Mouse (Mus musculus): ENCODE data around the gene Sox12. TPM values are rescaled to one million over a fixed set of nuclear protein-coding genes. Genes with fewer than 3 reads are reported as not detected.

Gene Sox12
- polyA plus RNA-seq, 1 experiment from 2014 or later: 15.8 TPM

- H3K27ac ChIP-seq (ENCODE audit: low read length): no peak overlapping the region
- H3K9ac ChIP-seq (replicated peaks; ENCODE audit: low read depth, low read length): no peak overlapping the region
Observed at GRCm38 (mm10) chr2:152393225-152394017, 4.4 kb downstream of the Sox12 start.

GRCm38 (mm10) chr2:152392786-152393185 lies 5.1 kb downstream of the Sox12 start:
- Histone ChIP-seq H3K4me2 (ENCODE audit: low read length) (no peak overlapping the region), H3K9ac (replicated peaks; ENCODE audit: low read depth, low read length) (no peak overlapping the region), H3K27me3 (replicated peaks; ENCODE audit: control insufficient read depth, insufficient read depth, low read length) (no peaks in the 10 kb centered on the region), H3K4me1 (replicated peaks; ENCODE audit: control insufficient read depth, insufficient read depth, low read length) (peaks cover 24% of the 10 kb centered on the region), H3K4me3 (replicated peaks; ENCODE audit: low read length) (no peak overlapping the region), H3K9me3 (ENCODE audit: control insufficient read depth, low read length) (no peaks in the 10 kb centered on the region), H3K36me3 (ENCODE audit: control insufficient read depth, insufficient read depth) (no peaks in the 10 kb centered on the region), H3K27ac (ENCODE audit: low read length) (no peak overlapping the region)
- ATAC-seq: no peak
- 10% methylated on average over 3 of the region's 3 CpGs for WGBS

More at GRCm38 (mm10) chr2:152393225-152394017, 4.4 kb downstream of the Sox12 start:
- Histone ChIP-seq H3K4me2 (ENCODE audit: low read length) (peak overlapping the region; percentile 83), H3K4me3 (replicated peaks; ENCODE audit: low read length) (no peak overlapping the region), H3K36me3 (ENCODE audit: control insufficient read depth, insufficient read depth) (no peaks in the 10 kb centered on the region), H3K27me3 (replicated peaks; ENCODE audit: control insufficient read depth, insufficient read depth, low read length) (no peaks in the 10 kb centered on the region), H3K9me3 (ENCODE audit: control insufficient read depth, low read length) (no peaks in the 10 kb centered on the region), H3K4me1 (replicated peaks; ENCODE audit: control insufficient read depth, insufficient read depth, low read length) (peaks cover 24% of the 10 kb centered on the region)
- WGBS: 45% methylated on average over 9 of the region's 9 CpGs
- ATAC-seq: no peak

- no peaks in the 10 kb centered on the region for H3K4me1 ChIP-seq (replicated peaks; ENCODE audit: control insufficient read depth, insufficient read depth, low read length)
- no peak overlapping the region for H3K4me3 ChIP-seq (replicated peaks; ENCODE audit: low read length)
- H3K27me3 ChIP-seq (replicated peaks; ENCODE audit: control insufficient read depth, insufficient read depth, low read length): no peaks in the 10 kb centered on the region
- no peak for ATAC-seq
- no peaks in the 10 kb centered on the region for H3K36me3 ChIP-seq (ENCODE audit: control insufficient read depth, insufficient read depth)
- WGBS: 82% methylated on average over 4 of the region's 4 CpGs
- no peak overlapping the region for H3K9ac ChIP-seq (replicated peaks; ENCODE audit: low read depth, low read length)
- H3K4me2 ChIP-seq (ENCODE audit: low read length): no peak overlapping the region
- H3K27ac ChIP-seq (ENCODE audit: low read length): no peak overlapping the region
- no peaks in the 10 kb centered on the region for H3K9me3 ChIP-seq (ENCODE audit: control insufficient read depth, low read length)
Observed at GRCm38 (mm10) chr2:152384191-152384590, 13.7 kb downstream of the Sox12 start.

- peaks cover 20% of the 10 kb centered on the region for H3K4me1 ChIP-seq (replicated peaks; ENCODE audit: control insufficient read depth, insufficient read depth, low read length)
- H3K4me3 ChIP-seq (replicated peaks; ENCODE audit: low read length): peak within 1 kb of the TSS; percentile 38
- H3K4me2 ChIP-seq (ENCODE audit: low read length): peak within 1 kb of the TSS; percentile 52
- H3K27ac ChIP-seq (ENCODE audit: low read length): peak within 1 kb of the TSS; percentile 72
- no peaks in the 10 kb centered on the region for H3K9me3 ChIP-seq (ENCODE audit: control insufficient read depth, low read length)
- ATAC-seq: peak; percentile 73
- H3K36me3 ChIP-seq (ENCODE audit: control insufficient read depth, insufficient read depth): no peaks in the 10 kb centered on the region
- H3K27me3 ChIP-seq (replicated peaks; ENCODE audit: control insufficient read depth, insufficient read depth, low read length): no peaks in the 10 kb centered on the region
- H3K9ac ChIP-seq (replicated peaks; ENCODE audit: low read depth, low read length): peak within 1 kb of the TSS; percentile 44
- 2% methylated on average over 15 of the region's 16 CpGs for WGBS
Observed at GRCm38 (mm10) chr2:152376345-152376741, 21.5 kb downstream of the Sox12 start, which contains the start of gene Nrsn2. Nrsn2 (minus strand) TSS chr2:152376638.

GRCm38 (mm10) chr2:152375652-152376344 lies 22.1 kb downstream of the Sox12 start:
- WGBS: 3% methylated on average over 21 of the region's 21 CpGs
- ATAC-seq: peak; percentile 73
- peaks cover 20% of the 10 kb centered on the region for H3K4me1 ChIP-seq (replicated peaks; ENCODE audit: control insufficient read depth, insufficient read depth, low read length)
- H3K4me3 ChIP-seq (replicated peaks; ENCODE audit: low read length): peak overlapping the region; percentile 38
- H3K9me3 ChIP-seq (ENCODE audit: control insufficient read depth, low read length): no peaks in the 10 kb centered on the region
- peak overlapping the region; percentile 52 for H3K4me2 ChIP-seq (ENCODE audit: low read length)
- no peaks in the 10 kb centered on the region for H3K36me3 ChIP-seq (ENCODE audit: control insufficient read depth, insufficient read depth)
- no peaks in the 10 kb centered on the region for H3K27me3 ChIP-seq (replicated peaks; ENCODE audit: control insufficient read depth, insufficient read depth, low read length)
- peak overlapping the region; percentile 44 for H3K9ac ChIP-seq (replicated peaks; ENCODE audit: low read depth, low read length)
- peak overlapping the region; percentile 72 for H3K27ac ChIP-seq (ENCODE audit: low read length)

- H3K4me3 ChIP-seq (replicated peaks; ENCODE audit: low read length): no peak overlapping the region
- no peak for ATAC-seq
- peaks cover 20% of the 10 kb centered on the region for H3K4me1 ChIP-seq (replicated peaks; ENCODE audit: control insufficient read depth, insufficient read depth, low read length)
- 79% methylated on average over 9 of the region's 9 CpGs for WGBS
- H3K36me3 ChIP-seq (ENCODE audit: control insufficient read depth, insufficient read depth): no peaks in the 10 kb centered on the region
- no peak overlapping the region for H3K27ac ChIP-seq (ENCODE audit: low read length)
- no peaks in the 10 kb centered on the region for H3K9me3 ChIP-seq (ENCODE audit: control insufficient read depth, low read length)
- no peaks in the 10 kb centered on the region for H3K27me3 ChIP-seq (replicated peaks; ENCODE audit: control insufficient read depth, insufficient read depth, low read length)
- no peak overlapping the region for H3K4me2 ChIP-seq (ENCODE audit: low read length)
- no peak overlapping the region for H3K9ac ChIP-seq (replicated peaks; ENCODE audit: low read depth, low read length)
Observed at GRCm38 (mm10) chr2:152373547-152373946, 24.3 kb downstream of the Sox12 start.

- peaks cover 20% of the 10 kb centered on the region for H3K4me1 ChIP-seq (replicated peaks; ENCODE audit: control insufficient read depth, insufficient read depth, low read length)
- H3K9ac ChIP-seq (replicated peaks; ENCODE audit: low read depth, low read length): no peak overlapping the region
- no peaks in the 10 kb centered on the region for H3K36me3 ChIP-seq (ENCODE audit: control insufficient read depth, insufficient read depth)
- no peak overlapping the region for H3K27ac ChIP-seq (ENCODE audit: low read length)
- H3K4me2 ChIP-seq (ENCODE audit: low read length): no peak overlapping the region
- WGBS: 75% methylated on average over 4 of the region's 4 CpGs
- no peaks in the 10 kb centered on the region for H3K27me3 ChIP-seq (replicated peaks; ENCODE audit: control insufficient read depth, insufficient read depth, low read length)
- H3K4me3 ChIP-seq (replicated peaks; ENCODE audit: low read length): no peak overlapping the region
- no peaks in the 10 kb centered on the region for H3K9me3 ChIP-seq (ENCODE audit: control insufficient read depth, low read length)
- no peak for ATAC-seq
Observed at GRCm38 (mm10) chr2:152372661-152373060, 25.2 kb downstream of the Sox12 start.

- no peaks in the 10 kb centered on the region for H3K27me3 ChIP-seq (replicated peaks; ENCODE audit: control insufficient read depth, insufficient read depth, low read length)
- ATAC-seq: no peak
- no peak overlapping the region for H3K4me3 ChIP-seq (replicated peaks; ENCODE audit: low read length)
- no peak overlapping the region for H3K27ac ChIP-seq (ENCODE audit: low read length)
- H3K4me1 ChIP-seq (replicated peaks; ENCODE audit: control insufficient read depth, insufficient read depth, low read length): peaks cover 20% of the 10 kb centered on the region
- WGBS: 44% methylated on average over 7 of the region's 7 CpGs
- H3K9me3 ChIP-seq (ENCODE audit: control insufficient read depth, low read length): no peaks in the 10 kb centered on the region
- no peak overlapping the region for H3K4me2 ChIP-seq (ENCODE audit: low read length)
- H3K9ac ChIP-seq (replicated peaks; ENCODE audit: low read depth, low read length): no peak overlapping the region
- H3K36me3 ChIP-seq (ENCODE audit: control insufficient read depth, insufficient read depth): no peaks in the 10 kb centered on the region
Observed at GRCm38 (mm10) chr2:152372104-152372503, 25.8 kb downstream of the Sox12 start.

GRCm38 (mm10) chr2:152368532-152369140 lies 29.2 kb downstream of the Sox12 start:
- Histone ChIP-seq H3K4me1 (replicated peaks; ENCODE audit: control insufficient read depth, insufficient read depth, low read length) (peaks cover 3% of the 10 kb centered on the region; the same call in 1 of the 2 replicates), H3K4me2 (ENCODE audit: low read length) (no peak overlapping the region), H3K36me3 (ENCODE audit: control insufficient read depth, insufficient read depth) (no peaks in the 10 kb centered on the region), H3K27ac (ENCODE audit: low read length) (no peak overlapping the region), H3K9me3 (ENCODE audit: control insufficient read depth, low read length) (no peaks in the 10 kb centered on the region), H3K27me3 (replicated peaks; ENCODE audit: control insufficient read depth, insufficient read depth, low read length) (no peaks in the 10 kb centered on the region), H3K9ac (replicated peaks; ENCODE audit: low read depth, low read length) (no peak overlapping the region), H3K4me3 (replicated peaks; ENCODE audit: low read length) (no peak overlapping the region)
- ATAC-seq: peak; percentile 47; the same call in 1 of the 2 replicates
- WGBS: 31% methylated on average over 14 of the region's 14 CpGs

Data from forebrain, embryonic 16.5 days (tissue).